Mouse (Mus musculus) G1E (cell line): Measurements from ENCODE around the gene Oasl1.

ENCODE experiments used
- CTCF ChIP-seq: IDR thresholded peaks from 2 replicates; pipeline ENCODE4 v1.5.1; 2012; ENCODE audit warnings: low read depth, low read length, inconsistent platforms, mixed read lengths
- GATA1 ChIP-seq: IDR thresholded peaks from 2 replicates; pipeline ENCODE4 v1.6.1; 2012; ENCODE audit warnings: borderline replicate concordance, low read length, inconsistent platforms, mixed read lengths
- POLR2AphosphoS5 ChIP-seq: IDR thresholded peaks from 2 replicates; pipeline ENCODE4 v1.6.1; 2012; ENCODE audit warnings: low read depth, low read length, inconsistent platforms; ENCODE audit not compliant: insufficient replicate concordance
- TAL1 ChIP-seq: conservative IDR thresholded peaks from 2 replicates; pipeline ENCODE4 v1.6.1; 2012; ENCODE audit warnings: low read depth, low read length, inconsistent platforms, mixed read lengths

DNA sequence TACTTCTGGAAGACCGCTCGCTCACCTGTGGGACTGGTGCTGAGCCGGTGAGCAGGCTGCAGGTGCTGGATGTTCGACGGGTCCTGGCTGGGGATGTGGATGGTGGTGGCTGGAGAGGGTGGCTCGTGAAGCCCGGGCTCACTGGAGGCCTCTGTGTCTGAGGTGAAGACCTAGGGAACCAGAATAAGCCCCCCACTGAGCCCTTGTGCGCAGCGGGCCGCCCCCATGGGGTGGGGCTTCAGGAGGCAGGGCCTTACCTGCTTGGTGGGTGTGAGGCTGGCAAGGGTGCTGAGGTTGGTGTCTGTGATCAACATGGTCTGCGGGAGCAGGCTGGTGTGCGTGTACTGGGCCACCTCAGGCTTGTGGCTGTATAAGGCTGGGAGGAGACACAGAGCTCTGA is 27.6 kb downstream of the Oasl1 start:
- no peak for TF ChIP-seq GATA1
- no peak for TF ChIP-seq CTCF
- no peak for TF ChIP-seq POLR2AphosphoS5
- TF ChIP-seq TAL1, result no peak
